Mouse (Mus musculus) testis, adult 2 months (tissue): ENCODE results near the gene Maml2.

ENCODE experiments used
- CTCF ChIP-seq: fragments of 200-500 bp; IDR thresholded peaks from 2 replicates; pipeline ENCODE4 v1.5.1; 2012; ENCODE audit warnings: low read depth, mild to moderate bottlenecking, inconsistent platforms, low read length, moderate library complexity; ENCODE audit not compliant: control insufficient read depth, insufficient read depth, insufficient replicate concordance
- POLR2A ChIP-seq: fragments of 200-500 bp; IDR thresholded peaks from 2 replicates; pipeline ENCODE4 v1.6.1; 2012; ENCODE audit warnings: low read depth, mild to moderate bottlenecking, inconsistent platforms, low read length, moderate library complexity; ENCODE audit not compliant: control insufficient read depth

GRCm38 (mm10) chr9:13679696-13680095 is 381.9 kb downstream of the Maml2 start:
- TF ChIP-seq CTCF (no peak), POLR2A (no peak)
